Mouse (Mus musculus) stomach, embryonic 15.5 days (tissue): ENCODE measurements around the gene Hspa1a. TPM values are rescaled to one million over a fixed set of nuclear protein-coding genes. Genes with fewer than 3 reads are reported as not detected.
"Not testable (repeated sequence)": the region's sequence is repeated elsewhere in the genome, so short reads cannot be mapped to it uniquely, and the experiment has no call there.

ENCODE experiments used
- ATAC-seq: fragments of 200-750 bp; cut with Nextera tagmentation; 2 replicates; pipeline ENCODE4 v1.8.0; 2017; ENCODE audit warnings: low read depth, moderate number of reproducible peaks, moderate TSS enrichment; ENCODE audit not compliant: insufficient read depth, low FRiP score
- H3K27ac ChIP-seq: fragments of 300-500 bp; sonication (generic); 2 replicates; pipeline ENCODE4 v1.5.1; 2015; ENCODE audit warnings: mild to moderate bottlenecking, inconsistent platforms
- H3K27me3 ChIP-seq: fragments of 300-500 bp; sonication (generic); replicated peaks from 2 replicates; pipeline ENCODE4 v1.6.1; 2015; ENCODE audit warnings: inconsistent platforms
- H3K36me3 ChIP-seq: fragments of 300-500 bp; sonication (generic); 2 replicates; pipeline ENCODE4 v1.6.1; 2015; ENCODE audit warnings: inconsistent platforms
- H3K4me1 ChIP-seq: fragments of 300-500 bp; sonication (generic); 2 replicates; pipeline ENCODE4 v1.6.1; 2015; ENCODE audit warnings: inconsistent platforms
- H3K4me2 ChIP-seq: fragments of 300-500 bp; sonication (generic); 2 replicates; pipeline ENCODE4 v1.6.1; 2015; ENCODE audit warnings: mild to moderate bottlenecking, inconsistent platforms
- H3K4me3 ChIP-seq: fragments of 300-500 bp; sonication (generic); replicated peaks from 2 replicates; pipeline ENCODE4 v1.5.1; 2015; ENCODE audit warnings: inconsistent platforms
- H3K9ac ChIP-seq: fragments of 300-500 bp; sonication (generic); 2 replicates; pipeline ENCODE4 v1.6.1; 2015; ENCODE audit warnings: inconsistent platforms
- H3K9me3 ChIP-seq: fragments of 300-500 bp; sonication (generic); 2 replicates; pipeline ENCODE4 v1.6.1; 2016; ENCODE audit warnings: inconsistent platforms
- WGBS: fragments of 180-500 bp; shearing (Covaris S2); methylation state at CpG from one replicate; pipeline ENCODE4 v1.1.7; 2015; 5-methylcytosine and 5-hydroxymethylcytosine counted together
- polyA plus RNA-seq: library from polyadenylated mRNA; unstranded; fragments of >200 nt; fragmentation: Nextera tagmentation; extraction: Ambion mirVana; gene quantifications from 2 replicates; pipeline ENCODE4 v1.2.1, GENCODE M21; 2015

Hspa1a gene
- polyA plus RNA-seq, 1 experiment from 2014 or later, result 12.1 TPM

DNA sequence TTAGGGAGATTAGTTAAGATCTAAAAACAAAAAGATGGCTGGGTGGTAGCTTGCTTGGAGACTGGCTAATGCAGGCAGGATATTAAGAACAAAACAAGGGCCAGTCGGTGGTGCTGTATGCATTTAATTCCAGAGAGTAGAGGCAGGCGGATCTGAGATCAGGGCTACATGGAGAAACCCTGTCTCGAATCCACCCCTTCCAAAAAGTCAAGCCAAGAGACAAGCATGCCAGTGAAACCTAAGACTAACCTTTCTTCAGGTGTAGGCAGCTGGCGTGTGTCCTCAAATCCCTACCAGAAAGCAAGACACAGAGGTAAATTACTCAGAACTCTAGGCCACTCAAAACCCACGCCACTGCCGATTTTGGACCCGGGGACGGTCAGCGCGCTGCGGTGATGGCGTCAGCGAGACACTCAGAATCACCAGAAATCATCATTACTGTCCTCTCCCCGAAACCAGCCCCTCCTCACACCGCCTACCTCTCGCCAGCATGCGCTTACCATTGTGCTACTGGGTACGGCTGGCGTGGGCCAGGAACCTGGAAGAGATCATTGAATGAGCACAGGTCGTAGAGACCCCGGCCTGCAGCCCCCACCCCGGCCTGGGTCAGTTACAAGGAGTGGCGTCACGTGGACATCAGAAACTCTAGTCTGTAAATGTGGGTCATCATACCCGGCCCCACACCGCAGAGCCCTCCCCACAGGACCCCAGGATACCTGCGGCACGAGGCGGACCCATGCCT lies 20.1 kb downstream of the Hspa1a start:
- WGBS, result under 1% methylated on average over 29 of the region's 29 CpGs
- ATAC-seq, result peak; percentile 21
- Histone ChIP-seq H3K4me2 (peak overlapping the region; percentile 81), H3K27me3 (no peaks in the 10 kb centered on the region), H3K27ac (peak overlapping the region; percentile 92), H3K9ac (peak overlapping the region; percentile 99), H3K36me3 (peaks cover 16% of the 10 kb centered on the region; the same call in 1 of the 2 replicates), H3K4me1 (peaks cover 9% of the 10 kb centered on the region; the same call in 1 of the 2 replicates), H3K9me3 (no peaks in the 10 kb centered on the region), H3K4me3 (peak overlapping the region; percentile 94)

GRCm38 (mm10) chr17:34950514-34951455 lies 21.2 kb downstream of the Hspa1a start:
- H3K27ac ChIP-seq, result peak overlapping the region; percentile 92
- 25% methylated on average over 10 of the region's 10 CpGs for WGBS
- no peak for ATAC-seq

GRCm38 (mm10) chr17:34949553-34949969 lies 22.4 kb downstream of the Hspa1a start:
- no peak overlapping the region for H3K9ac ChIP-seq
- peaks cover 9% of the 10 kb centered on the region; the same call in 1 of the 2 replicates for H3K4me1 ChIP-seq
- no peak overlapping the region for H3K4me2 ChIP-seq
- H3K27ac ChIP-seq, result peak overlapping the region; percentile 63; the same call in 1 of the 2 replicates
- 47% methylated on average over 4 of the region's 4 CpGs for WGBS
- ATAC-seq, result 0 out of 2 replicates have a peak, but pooled peaks have one; percentile 3
- H3K4me3 ChIP-seq, result no peak overlapping the region
- H3K36me3 ChIP-seq, result peaks cover 16% of the 10 kb centered on the region; the same call in 1 of the 2 replicates
- no peaks in the 10 kb centered on the region for H3K27me3 ChIP-seq
- no peaks in the 10 kb centered on the region for H3K9me3 ChIP-seq

More at GRCm38 (mm10) chr17:34950514-34951455, 21.2 kb downstream of the Hspa1a start:
- Histone ChIP-seq H3K9ac (peak overlapping the region; percentile 99), H3K36me3 (peaks cover 16% of the 10 kb centered on the region; the same call in 1 of the 2 replicates), H3K9me3 (no peaks in the 10 kb centered on the region), H3K4me2 (peak overlapping the region; percentile 81), H3K4me1 (peaks cover 9% of the 10 kb centered on the region; the same call in 1 of the 2 replicates), H3K4me3 (peak overlapping the region; percentile 94), H3K27me3 (no peaks in the 10 kb centered on the region)

DNA sequence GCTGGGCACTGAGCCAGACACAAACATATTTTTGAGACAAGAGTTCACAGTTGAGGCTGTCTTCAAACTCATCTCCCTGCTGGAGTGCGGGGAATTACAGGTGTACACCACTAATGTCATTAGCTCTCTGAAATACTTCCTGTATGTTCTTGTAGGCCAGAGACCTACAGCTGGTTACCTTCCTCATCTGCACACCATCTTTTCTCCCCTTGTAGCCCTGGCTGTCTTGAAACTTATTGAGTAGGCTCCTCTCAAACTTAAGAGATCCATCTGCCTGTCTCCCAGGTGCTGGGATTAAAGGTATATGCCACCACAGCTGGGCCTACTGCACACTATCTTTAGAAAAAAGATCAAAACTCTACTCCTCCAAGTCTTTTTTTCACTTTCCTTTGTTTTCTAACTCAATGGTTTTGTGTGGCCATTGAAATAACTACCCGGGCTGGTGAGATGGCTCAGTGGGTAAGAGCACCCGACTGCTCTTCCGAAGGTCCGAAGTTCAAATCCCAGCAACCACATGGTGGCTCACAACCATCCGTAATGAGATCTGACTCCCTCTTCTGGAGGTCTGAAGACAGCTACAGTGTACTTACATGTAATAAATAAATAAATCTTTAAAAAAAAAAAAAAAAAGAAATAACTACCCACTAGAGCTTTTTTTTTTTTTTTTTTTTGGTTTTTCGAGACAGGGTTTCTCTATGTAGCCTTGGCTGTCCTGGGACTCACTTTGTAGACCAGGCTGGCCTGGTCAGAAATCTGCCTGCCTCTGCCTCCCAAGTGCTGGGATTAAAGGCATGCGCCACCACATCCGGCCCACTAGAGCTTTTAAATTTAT lies 23.0 kb downstream of the Hspa1a start:
- not testable (repeated sequence) for H3K4me2 ChIP-seq, H3K27me3 ChIP-seq, H3K4me3 ChIP-seq, H3K4me1 ChIP-seq, H3K9me3 ChIP-seq, H3K9ac ChIP-seq, ATAC-seq
- 56% methylated on average over 9 of the region's 9 CpGs for WGBS
- H3K36me3 ChIP-seq, result peaks cover 16% of the 10 kb centered on the region; the same call in 1 of the 2 replicates
- H3K27ac ChIP-seq, result peak overlapping the region; percentile 26; the same call in 1 of the 2 replicates

- 24% methylated on average over 8 of the region's 8 CpGs for WGBS
- no peak overlapping the region for H3K4me3 ChIP-seq
- H3K27ac ChIP-seq, result no peak overlapping the region
Measured at GRCm38 (mm10) chr17:34947606-34948005, 24.4 kb downstream of the Hspa1a start.

GRCm38 (mm10) chr17:34946486-34947140 lies 25.3 kb downstream of the Hspa1a start:
- H3K4me3 ChIP-seq, result no peak overlapping the region
- 90% methylated on average over 5 of the region's 5 CpGs for WGBS
- H3K36me3 ChIP-seq, result peaks cover 16% of the 10 kb centered on the region; the same call in 1 of the 2 replicates
- no peaks in the 10 kb centered on the region for H3K9me3 ChIP-seq
- no peak for ATAC-seq
- H3K4me1 ChIP-seq, result peaks cover 11% of the 10 kb centered on the region
- no peak overlapping the region for H3K27ac ChIP-seq
- H3K9ac ChIP-seq, result no peak overlapping the region
- H3K27me3 ChIP-seq, result no peaks in the 10 kb centered on the region
- no peak overlapping the region for H3K4me2 ChIP-seq

More at GRCm38 (mm10) chr17:34947606-34948005, 24.4 kb downstream of the Hspa1a start:
- H3K36me3 ChIP-seq, result peaks cover 16% of the 10 kb centered on the region; the same call in 1 of the 2 replicates
- H3K27me3 ChIP-seq, result no peaks in the 10 kb centered on the region
- H3K9ac ChIP-seq, result no peak overlapping the region
- no peak overlapping the region for H3K4me2 ChIP-seq
- ATAC-seq, result no peak
- H3K9me3 ChIP-seq, result no peaks in the 10 kb centered on the region
- H3K4me1 ChIP-seq, result peaks cover 9% of the 10 kb centered on the region; the same call in 1 of the 2 replicates

GRCm38 (mm10) chr17:34944362-34944761 lies 27.6 kb downstream of the Hspa1a start:
- no peak for ATAC-seq
- Histone ChIP-seq H3K4me3 (no peak overlapping the region), H3K27ac (no peak overlapping the region), H3K9me3 (no peaks in the 10 kb centered on the region), H3K9ac (no peak overlapping the region), H3K27me3 (no peaks in the 10 kb centered on the region), H3K36me3 (peaks cover 1% of the 10 kb centered on the region; the same call in 1 of the 2 replicates), H3K4me1 (peaks cover 4% of the 10 kb centered on the region), H3K4me2 (no peak overlapping the region)

- no peak for ATAC-seq
- H3K9me3 ChIP-seq, result no peaks in the 10 kb centered on the region
- 81% methylated on average over 4 of the region's 4 CpGs for WGBS
- H3K9ac ChIP-seq, result no peak overlapping the region
- no peaks in the 10 kb centered on the region for H3K36me3 ChIP-seq
- peaks cover 4% of the 10 kb centered on the region for H3K4me1 ChIP-seq
- no peak overlapping the region for H3K27ac ChIP-seq
- H3K4me3 ChIP-seq, result no peak overlapping the region
- no peak overlapping the region for H3K4me2 ChIP-seq
- no peaks in the 10 kb centered on the region for H3K27me3 ChIP-seq
Measured at GRCm38 (mm10) chr17:34943128-34943815, 28.7 kb downstream of the Hspa1a start.

DNA sequence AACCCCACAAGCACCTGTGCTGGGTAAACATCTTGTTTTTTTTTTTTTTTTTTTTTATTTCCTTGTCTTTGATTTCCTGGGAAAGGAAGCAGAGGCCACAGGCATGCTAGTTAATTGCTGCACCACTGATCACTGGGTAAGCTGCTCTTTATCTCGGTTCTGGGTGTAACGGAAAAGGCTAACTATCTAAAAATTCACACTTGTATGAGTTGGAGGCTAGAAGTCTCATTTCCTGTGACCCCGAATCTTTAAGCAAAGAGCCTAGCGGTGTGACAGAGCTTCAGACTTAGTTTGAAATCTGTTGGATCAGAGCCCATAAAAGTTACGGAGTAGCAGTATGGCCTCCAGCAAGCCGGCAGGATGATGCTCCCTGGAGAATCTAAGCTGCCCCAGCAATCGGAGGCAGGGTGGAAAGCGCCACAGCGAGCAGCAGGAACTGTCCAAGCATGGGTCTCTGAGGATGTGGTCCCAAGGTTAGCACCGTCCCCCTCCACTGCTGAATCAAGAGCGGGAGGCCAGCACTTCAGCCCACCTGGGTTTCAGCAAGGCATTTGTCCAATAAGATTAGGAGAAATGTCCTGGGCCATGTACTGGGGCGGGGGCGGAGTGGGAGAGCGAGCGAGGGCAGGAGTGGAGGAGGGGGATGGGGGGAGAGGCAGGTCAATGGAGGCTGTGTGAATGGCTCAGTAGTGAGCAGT lies 30.5 kb downstream of the Hspa1a start:
- no peaks in the 10 kb centered on the region for H3K9me3 ChIP-seq

More for the DNA sequence above, 30.5 kb downstream of the Hspa1a start:
- H3K36me3 ChIP-seq, result no peaks in the 10 kb centered on the region
- H3K4me2 ChIP-seq, result peak overlapping the region; percentile 49
- H3K4me1 ChIP-seq, result peaks cover 4% of the 10 kb centered on the region
- H3K9ac ChIP-seq, result no peak overlapping the region
- 9% methylated on average over 15 of the region's 15 CpGs for WGBS
- no peak overlapping the region for H3K27ac ChIP-seq
- no peak; the same call in 1 of the 2 replicates for ATAC-seq
- no peaks in the 10 kb centered on the region for H3K27me3 ChIP-seq
- H3K4me3 ChIP-seq, result peak overlapping the region; percentile 29
